Mouse (Mus musculus): ENCODE measurements at regions not wholly inside any gene's neighbourhood (a gene's known extent, or its start where the extent isn't known, plus 50 kb on each side); places are given as distances from the start of the nearest gene placed in this dataset.

- no peak for DNase-seq
Observed at GRCm38 (mm10) chr8:26362366-26362765, 243.0 kb downstream of the Gm45692 start.

- no peak for DNase-seq
Observed at GRCm38 (mm10) chr8:26363616-26364015, 244.3 kb downstream of the Gm45692 start.

- DNase-seq, result no peak
Observed at GRCm38 (mm10) chr8:26364637-26365036, 245.3 kb downstream of the Gm45692 start.

- peak in 1 of 2 experiments; percentile 6 for DNase-seq
Observed at GRCm38 (mm10) chr8:26380668-26381067, 261.3 kb downstream of the Gm45692 start.

GRCm38 (mm10) chr8:26382426-26382825 lies 263.1 kb downstream of the Gm45692 start:
- no peak for DNase-seq

- no peak for DNase-seq
Observed at GRCm38 (mm10) chr8:26383886-26384285, 264.6 kb downstream of the Gm45692 start.

GRCm38 (mm10) chr8:26384305-26384993 lies 265.1 kb downstream of the Gm45692 start:
- DNase-seq, result no peak

GRCm38 (mm10) chr8:26384994-26385345 lies 265.6 kb downstream of the Gm45692 start:
- no peak for DNase-seq

- no peak for DNase-seq
Observed at GRCm38 (mm10) chr8:26395061-26395460, 275.7 kb downstream of the Gm45692 start.

- no peak for DNase-seq
Observed at GRCm38 (mm10) chr8:26420002-26420401, 300.7 kb downstream of the Gm45692 start.

- no peak for DNase-seq
Observed at GRCm38 (mm10) chr8:26420536-26420935, 301.2 kb downstream of the Gm45692 start.

GRCm38 (mm10) chr8:26427311-26427710 lies 308.0 kb downstream of the Gm45692 start:
- DNase-seq, result no peak

GRCm38 (mm10) chr8:26429751-26430327 lies 310.5 kb downstream of the Gm45692 start:
- DNase-seq, result no peak

- DNase-seq, result no peak
Observed at GRCm38 (mm10) chr8:26432161-26432919, 313.0 kb downstream of the Gm45692 start.

- no peak for DNase-seq
Observed at GRCm38 (mm10) chr8:26436236-26436635, 316.9 kb downstream of the Gm45692 start.

GRCm38 (mm10) chr8:26437571-26437970 lies 318.2 kb downstream of the Gm45692 start:
- DNase-seq, result no peak

- no peak for DNase-seq
Observed at GRCm38 (mm10) chr8:26438246-26438862, 319.0 kb downstream of the Gm45692 start.

GRCm38 (mm10) chr8:26438877-26439276 lies 319.5 kb downstream of the Gm45692 start:
- DNase-seq, result no peak

GRCm38 (mm10) chr8:26441268-26442030 lies 322.1 kb downstream of the Gm45692 start:
- DNase-seq, result no peak

GRCm38 (mm10) chr8:26443041-26443440 lies 323.7 kb downstream of the Gm45692 start:
- peak; percentile 3 to 12 for DNase-seq

GRCm38 (mm10) chr8:26443735-26444134 lies 324.4 kb downstream of the Gm45692 start:
- DNase-seq, result no peak

- DNase-seq, result no peak
Observed at GRCm38 (mm10) chr8:26445991-26446390, 326.7 kb downstream of the Gm45692 start.

All from thymus, adult 18-20 months (tissue).